Mouse (Mus musculus): ENCODE data around the gene Gm10073. TPM values are rescaled to one million over a fixed set of nuclear protein-coding genes. Genes with fewer than 3 reads are reported as not detected.

The Gm10073 gene
- total and polyA plus RNA-seq, 3 experiments = 21.6 to 224 (median 117) TPM

- dilution Hi-C loops (cut with MboI; ENCODE audit: extremely low pct_ligation_motif_present, extremely low pct_unique_long_range_greater_than_20kb, low sequenced_read_pairs) (no loop called here), in situ Hi-C loops (cut with MboI; ENCODE audit: low pct_ligation_motif_present, low pct_unique_long_range_greater_than_20kb, low sequenced_read_pairs) (no loop called here)
- H3K9ac ChIP-seq (ENCODE audit: insufficient read depth, low read depth) = no peak overlapping the region
- no peaks in the 10 kb centered on the region for H3K9me3 ChIP-seq (replicated peaks; ENCODE audit: low read length)
- no peak overlapping the region for H3K4me2 ChIP-seq (ENCODE audit: insufficient read depth, low read depth, poor library complexity, severe bottlenecking)
- no peaks in the 10 kb centered on the region for H3K27me3 ChIP-seq (replicated peaks)
- H3K27ac ChIP-seq (ENCODE audit: insufficient read depth, low read depth) = no peak overlapping the region
- DNase-seq (ENCODE audit: extremely low read depth) = peak; percentile 36
- no peak for TF ChIP-seq KAT2A (IDR thresholded peaks at IDR 0.05; ENCODE audit: insufficient replicate concordance, low read length)
- TF ChIP-seq TBP (conservative IDR thresholded peaks at IDR 0.05; ENCODE audit: low read depth, low read length) = no peak
- TF ChIP-seq MAFK (IDR thresholded peaks at IDR 0.05; ENCODE audit: insufficient replicate concordance, low read length) = no peak
- TF ChIP-seq SMC3 (IDR thresholded peaks at IDR 0.05; ENCODE audit: low read depth, low read length) = no peak; the same call in 1 of the 2 replicates
- TF ChIP-seq RAD21 (IDR thresholded peaks at IDR 0.05; ENCODE audit: low read depth, low read length) = peak; percentile 40
- TF ChIP-seq NELFE (IDR thresholded peaks at IDR 0.05; ENCODE audit: low read depth, low read length) = no peak
- peak; percentile 63 to 68 for TF ChIP-seq CTCF (conservative IDR thresholded peaks at IDR 0.05 in 1 of 2, IDR thresholded peaks at IDR 0.05 in 1 of 2; ENCODE audit: low read depth in 2 of 2, low read length in 2 of 2)
- TF ChIP-seq NRF1 (IDR thresholded peaks at IDR 0.05; ENCODE audit: low read depth, low read length) = no peak
- TF ChIP-seq USF2 (conservative IDR thresholded peaks at IDR 0.05; ENCODE audit: low read depth, low read length) = no peak
- TF ChIP-seq ZC3H11A (IDR thresholded peaks at IDR 0.05; ENCODE audit: low read depth, low read length) = no peak
- TF ChIP-seq ZKSCAN1 (IDR thresholded peaks at IDR 0.05; ENCODE audit: borderline replicate concordance, low read depth, low read length) = no peak
- no peak for TF ChIP-seq CHD2 (IDR thresholded peaks at IDR 0.05; ENCODE audit: low read length)
- TF ChIP-seq MXI1 (IDR thresholded peaks at IDR 0.05; ENCODE audit: low read depth, low read length) = no peak
- no peak for TF ChIP-seq PAX5 (IDR thresholded peaks at IDR 0.05; ENCODE audit: low read length)
- TF ChIP-seq MYC (IDR thresholded peaks at IDR 0.05; ENCODE audit: low read depth, low read length) = no peak
- TF ChIP-seq JUND (conservative IDR thresholded peaks at IDR 0.05; ENCODE audit: low read depth, low read length) = no peak
- H3K79me2 ChIP-seq (replicated peaks; ENCODE audit: control insufficient read depth, extremely low read depth, insufficient read depth, poor library complexity, severe bottlenecking) = no peaks in the 10 kb centered on the region
- H3K4me3 ChIP-seq (replicated peaks in 1 of 3; ENCODE audit: low read depth in 2 of 3, low read length in 2 of 3, poor library complexity in 1 of 3) = no peak overlapping the region
- H3K4me1 ChIP-seq (ENCODE audit: control insufficient read depth in 1 of 2, insufficient read depth in 2 of 2) = peaks cover 3 to 5% of the 10 kb centered on the region in 2 experiments; a peak in 3 of 4 replicates
- H3K36me3 ChIP-seq (replicated peaks in 1 of 2; ENCODE audit: control insufficient read depth in 1 of 2, insufficient read depth in 1 of 2, low read length in 1 of 2) = no peaks in the 10 kb centered on the region
Measured at GRCm38 (mm10) chr8:106535448-106535847, 37.8 kb downstream of the Gm10073 start.

DNA sequence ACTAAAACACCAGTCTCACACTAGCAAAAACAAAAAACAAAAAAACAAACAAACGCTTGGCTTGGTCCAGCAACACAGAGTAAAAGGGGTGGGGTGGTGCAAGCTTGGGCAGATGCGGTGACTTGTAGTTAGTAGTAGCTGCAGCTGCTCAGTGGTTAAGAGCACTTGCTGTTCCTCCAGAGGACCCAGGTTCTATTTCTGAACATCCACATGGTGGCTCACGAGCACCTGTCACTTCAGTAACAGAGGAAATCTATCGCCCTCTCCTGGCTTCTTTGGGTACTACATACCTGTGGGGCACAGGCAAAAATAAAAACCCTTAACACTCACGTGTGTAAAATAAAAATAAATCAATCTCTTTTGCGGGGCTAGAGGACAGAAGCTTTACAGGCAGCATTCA lies 38.8 kb downstream of the Gm10073 start:
- Histone ChIP-seq H3K36me3 (replicated peaks in 1 of 2; ENCODE audit: control insufficient read depth in 1 of 2, insufficient read depth in 1 of 2, low read length in 1 of 2) (no peaks in the 10 kb centered on the region), H3K9me3 (replicated peaks; ENCODE audit: low read length) (no peaks in the 10 kb centered on the region), H3K4me1 (ENCODE audit: control insufficient read depth in 1 of 2, insufficient read depth in 2 of 2) (peaks cover 3 to 5% of the 10 kb centered on the region in 2 experiments; a peak in 3 of 4 replicates), H3K27me3 (replicated peaks) (no peaks in the 10 kb centered on the region), H3K27ac (ENCODE audit: insufficient read depth, low read depth) (no peak overlapping the region), H3K4me3 (replicated peaks in 1 of 3; ENCODE audit: low read depth in 2 of 3, low read length in 2 of 3, poor library complexity in 1 of 3) (no peak overlapping the region), H3K9ac (ENCODE audit: insufficient read depth, low read depth) (no peak overlapping the region), H3K79me2 (replicated peaks; ENCODE audit: control insufficient read depth, extremely low read depth, insufficient read depth, poor library complexity, severe bottlenecking) (no peaks in the 10 kb centered on the region), H3K4me2 (ENCODE audit: insufficient read depth, low read depth, poor library complexity, severe bottlenecking) (no peak overlapping the region)
- dilution Hi-C loops (cut with MboI; ENCODE audit: extremely low pct_ligation_motif_present, extremely low pct_unique_long_range_greater_than_20kb, low sequenced_read_pairs) = no loop called here
- in situ Hi-C loops (cut with MboI; ENCODE audit: low pct_ligation_motif_present, low pct_unique_long_range_greater_than_20kb, low sequenced_read_pairs) = no loop called here
- peak; percentile 85 for DNase-seq (ENCODE audit: extremely low read depth)
- TF ChIP-seq CTCF (conservative IDR thresholded peaks at IDR 0.05 in 1 of 2, IDR thresholded peaks at IDR 0.05 in 1 of 2; ENCODE audit: low read depth in 2 of 2, low read length in 2 of 2) (peak; percentile 96 to 99), NELFE (IDR thresholded peaks at IDR 0.05; ENCODE audit: low read depth, low read length) (peak; percentile 34; the same call in 1 of the 2 replicates), USF1 (IDR thresholded peaks at IDR 0.05; ENCODE audit: low read depth, low read length) (no peak), CHD1 (IDR thresholded peaks at IDR 0.05; ENCODE audit: low read depth, low read length) (no peak), UBTF (IDR thresholded peaks at IDR 0.05; ENCODE audit: low read depth, low read length) (no peak), MXI1 (IDR thresholded peaks at IDR 0.05; ENCODE audit: low read depth, low read length) (no peak), MYC (IDR thresholded peaks at IDR 0.05; ENCODE audit: low read depth, low read length) (peak; percentile 87), NRF1 (IDR thresholded peaks at IDR 0.05; ENCODE audit: low read depth, low read length) (no peak), TBP (conservative IDR thresholded peaks at IDR 0.05; ENCODE audit: low read depth, low read length) (no peak), ZNF384 (IDR thresholded peaks at IDR 0.05; ENCODE audit: low read depth, low read length) (0 out of 2 replicates have a peak, but pooled peaks have one; percentile 14), EP300 (IDR thresholded peaks at IDR 0.05; ENCODE audit: low read length) (no peak), ETS1 (conservative IDR thresholded peaks at IDR 0.05; ENCODE audit: low read depth, low read length) (no peak), SMC3 (IDR thresholded peaks at IDR 0.05; ENCODE audit: low read depth, low read length) (peak; percentile 92), PAX5 (IDR thresholded peaks at IDR 0.05; ENCODE audit: low read length) (no peak), TCF12 (IDR thresholded peaks at IDR 0.05; ENCODE audit: low read depth, low read length) (peak; percentile 53; the same call in 1 of the 2 replicates), BHLHE40 (IDR thresholded peaks at IDR 0.05; ENCODE audit: low read depth, low read length) (peak; percentile 70), SIN3A (IDR thresholded peaks at IDR 0.05; ENCODE audit: low read length) (no peak), JUND (conservative IDR thresholded peaks at IDR 0.05; ENCODE audit: low read depth, low read length) (0 out of 2 replicates have a peak, but pooled peaks have one; percentile 19), ZC3H11A (IDR thresholded peaks at IDR 0.05; ENCODE audit: low read depth, low read length) (0 out of 2 replicates have a peak, but pooled peaks have one; percentile 6), ELF1 (IDR thresholded peaks at IDR 0.05; ENCODE audit: low read depth, low read length) (no peak), POLR2A (IDR thresholded peaks at IDR 0.05; ENCODE audit: low read depth, low read length) (no peak), JUN (IDR thresholded peaks at IDR 0.05; ENCODE audit: insufficient read depth, low read depth, low read length) (no peak), RCOR1 (conservative IDR thresholded peaks at IDR 0.05; ENCODE audit: low read depth, low read length) (no peak), GABPA (IDR thresholded peaks at IDR 0.05; ENCODE audit: insufficient replicate concordance, low read depth, low read length) (no peak), CHD2 (IDR thresholded peaks at IDR 0.05; ENCODE audit: low read length) (no peak), MEF2A (IDR thresholded peaks at IDR 0.05; ENCODE audit: borderline replicate concordance, low read depth, low read length) (peak; percentile 68)
